Mouse (Mus musculus) ES-E14 (cell line): ENCODE results near the gene Rab34.

Source experiments
- CHD2 ChIP-seq: IDR thresholded peaks from 2 replicates; pipeline ENCODE4 v1.6.1; 2014; ENCODE audit warnings: mild to moderate bottlenecking, low read depth, low read length, inconsistent platforms
- HCFC1 ChIP-seq: IDR thresholded peaks from 2 replicates; pipeline ENCODE4 v1.6.1; 2012; ENCODE audit warnings: low read length, inconsistent platforms, borderline replicate concordance; ENCODE audit not compliant: insufficient read depth

DNA sequence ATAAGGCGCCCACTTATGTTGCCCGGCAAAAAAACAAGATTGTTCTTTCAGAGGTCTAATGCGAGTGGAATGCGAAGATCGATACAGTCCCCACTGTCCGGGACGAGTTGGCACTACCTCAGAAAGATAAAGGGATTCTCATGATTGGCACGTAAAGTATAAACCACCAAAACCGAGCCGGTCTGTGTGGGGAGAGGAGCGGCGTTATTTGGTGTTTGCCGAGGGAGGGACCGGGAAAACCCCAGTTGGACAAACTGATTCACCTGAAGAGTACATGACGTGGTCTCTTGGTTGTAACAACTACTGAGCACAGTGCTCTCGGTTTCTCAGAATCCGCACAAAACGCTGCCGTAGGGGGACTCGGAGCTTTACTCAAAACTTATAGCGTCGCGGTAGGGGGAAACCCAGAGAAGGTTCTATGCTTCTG is 11.3 kb upstream of the Rab34 start:
- TF ChIP-seq HCFC1 (no peak), CHD2 (no peak)
